Mouse (Mus musculus) brain, adult 2 months (tissue): ENCODE results near the gene Nfkbil1.

Experiments
- DNase-seq: peaks from one replicate; pipeline ENCODE4 v3.0.0; 2011; ENCODE audit warnings: low read depth, low spot score

Nfkbil1 gene

GRCm38 (mm10) chr17:35204494-35205379 is 30.9 kb downstream of the Nfkbil1 start, which contains the start of gene Lta:
TSS of gene Lta (minus strand) at chr17:35205351.
- no peak for DNase-seq

DNA sequence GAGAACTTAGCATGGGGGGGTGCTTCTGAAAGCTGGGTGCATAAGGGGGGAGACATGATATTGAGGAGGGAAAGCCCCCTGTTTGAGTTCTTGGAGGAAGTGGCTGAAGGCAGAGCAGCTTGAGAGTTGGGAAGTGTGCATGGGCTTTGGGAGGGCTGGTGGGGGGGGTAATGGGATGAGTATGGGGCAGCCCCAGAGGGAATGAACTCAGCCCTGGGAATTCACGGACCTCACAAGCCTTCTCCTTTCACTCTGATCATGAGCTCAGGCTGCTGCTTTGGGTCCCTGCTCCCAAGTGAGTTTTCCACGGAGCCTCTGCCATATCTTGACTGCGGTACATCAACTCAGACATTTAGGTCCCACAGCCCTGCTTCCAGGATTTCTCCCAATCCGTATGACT is 33.1 kb downstream of the Nfkbil1 start:
- DNase-seq: no peak

DNA sequence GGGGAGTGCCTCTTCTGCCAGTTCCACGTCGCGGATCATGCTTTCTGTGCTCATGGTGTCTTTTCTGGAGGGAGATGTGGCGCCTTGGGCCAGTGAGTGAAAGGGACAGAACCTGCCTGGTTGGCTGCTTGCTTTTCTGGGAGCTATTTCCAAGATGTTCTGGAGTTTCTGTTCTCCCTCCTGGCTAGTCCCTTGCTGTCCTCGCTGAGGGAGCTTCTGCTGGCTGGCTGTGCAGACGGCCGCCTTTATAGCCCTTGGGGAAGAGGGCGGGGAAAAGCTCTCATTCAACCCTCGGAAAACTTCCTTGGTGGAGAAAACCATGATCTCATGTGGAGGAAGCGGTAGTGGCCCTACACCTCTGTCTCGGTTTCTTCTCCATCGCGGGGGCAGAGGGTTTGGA is 33.8 kb downstream of the Nfkbil1 start, which contains the start of gene Tnf:
TSS of gene Tnf (minus strand) at position 221 of the 400 bp plus-strand sequence.
- DNase-seq: no peak

GRCm38 (mm10) chr17:35201128-35201527 is 34.5 kb downstream of the Nfkbil1 start:
- DNase-seq: no peak

DNA sequence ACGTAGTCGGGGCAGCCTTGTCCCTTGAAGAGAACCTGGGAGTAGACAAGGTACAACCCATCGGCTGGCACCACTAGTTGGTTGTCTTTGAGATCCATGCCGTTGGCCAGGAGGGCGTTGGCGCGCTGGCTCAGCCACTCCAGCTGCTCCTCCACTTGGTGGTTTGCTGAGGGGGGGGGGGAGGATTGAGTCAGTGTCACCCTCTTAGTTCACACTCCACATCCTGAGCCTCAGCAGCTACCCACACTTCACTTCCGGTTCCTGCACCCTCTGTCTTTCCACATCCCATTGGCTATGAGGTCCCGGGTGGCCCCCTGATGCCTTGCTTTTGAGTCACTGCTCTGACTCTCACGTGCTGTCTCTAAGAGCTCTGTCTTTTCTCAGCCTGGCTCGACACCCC is 35.2 kb downstream of the Nfkbil1 start:
- DNase-seq: peak; percentile 42

DNA sequence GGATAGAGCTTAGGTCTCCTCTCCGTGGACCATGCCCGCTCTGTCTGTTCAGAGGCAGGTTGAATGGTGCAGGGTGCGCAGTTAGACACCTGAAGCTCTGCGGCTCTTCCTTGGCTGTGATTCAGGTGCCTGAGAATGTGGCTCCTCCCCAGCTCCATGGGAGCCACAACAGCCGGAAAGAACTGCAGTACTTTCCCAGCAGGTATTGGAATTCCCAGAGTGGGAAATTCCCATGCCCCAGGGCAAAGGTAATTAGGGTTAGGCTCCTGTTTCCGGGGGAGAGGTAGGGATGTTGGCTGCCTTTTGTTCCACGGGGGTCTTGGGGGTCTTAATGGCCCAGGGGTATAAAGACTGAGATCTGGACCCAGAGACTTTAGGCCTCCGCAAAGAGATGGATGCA is 36.6 kb downstream of the Nfkbil1 start:
- no peak for DNase-seq

GRCm38 (mm10) chr17:35198029-35198428 is 37.6 kb downstream of the Nfkbil1 start:
- DNase-seq: no peak

GRCm38 (mm10) chr17:35197126-35197525 is 38.5 kb downstream of the Nfkbil1 start:
- DNase-seq: no peak

DNA sequence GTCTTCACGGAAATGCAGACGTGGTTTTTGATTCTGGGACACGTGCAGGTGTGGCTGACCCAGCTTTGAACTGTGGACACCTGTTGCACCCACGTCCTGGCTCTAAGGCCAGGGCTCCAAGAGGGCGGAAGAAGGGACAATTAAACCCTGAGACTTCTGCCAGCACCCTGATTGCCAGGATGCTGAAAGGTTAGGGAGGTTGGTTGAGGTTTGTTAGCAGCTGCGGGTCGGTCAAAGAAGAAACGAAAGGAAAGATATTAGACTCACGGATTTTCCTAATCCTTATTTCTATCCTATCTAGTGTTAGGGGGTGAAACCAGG is 39.3 kb downstream of the Nfkbil1 start:
- DNase-seq: no peak

- peak; percentile 77 for DNase-seq
These were observed 39.8 kb downstream of the Nfkbil1 start for GRCm38 (mm10) chr17:35195631-35196320.

GRCm38 (mm10) chr17:35194844-35195630 is 40.6 kb downstream of the Nfkbil1 start:
- DNase-seq: no peak

GRCm38 (mm10) chr17:35193881-35194843 is 41.4 kb downstream of the Nfkbil1 start, which contains the start of gene Ltb:
TSS of gene Ltb (plus strand) at chr17:35194439.
- DNase-seq: no peak

DNA sequence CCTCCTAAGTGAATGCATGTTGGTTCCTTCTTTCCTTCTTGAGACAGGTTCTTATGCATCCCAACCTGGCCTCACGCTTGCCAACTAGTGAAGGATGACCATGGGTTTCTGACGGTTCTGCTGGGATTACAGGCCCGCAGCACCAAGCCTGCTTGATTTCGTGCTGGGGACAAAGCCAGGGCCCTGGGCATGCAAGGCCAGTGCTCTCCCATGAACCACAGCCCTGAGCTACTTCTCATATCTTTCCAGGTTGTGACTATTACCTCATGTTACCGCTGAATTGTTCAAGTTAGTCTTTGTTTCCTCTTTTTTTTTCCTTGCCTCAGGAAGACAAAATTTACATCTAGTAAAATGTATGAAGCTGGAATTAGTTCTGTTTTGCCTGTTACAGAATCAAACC is 42.7 kb downstream of the Nfkbil1 start:
- DNase-seq: no peak

DNA sequence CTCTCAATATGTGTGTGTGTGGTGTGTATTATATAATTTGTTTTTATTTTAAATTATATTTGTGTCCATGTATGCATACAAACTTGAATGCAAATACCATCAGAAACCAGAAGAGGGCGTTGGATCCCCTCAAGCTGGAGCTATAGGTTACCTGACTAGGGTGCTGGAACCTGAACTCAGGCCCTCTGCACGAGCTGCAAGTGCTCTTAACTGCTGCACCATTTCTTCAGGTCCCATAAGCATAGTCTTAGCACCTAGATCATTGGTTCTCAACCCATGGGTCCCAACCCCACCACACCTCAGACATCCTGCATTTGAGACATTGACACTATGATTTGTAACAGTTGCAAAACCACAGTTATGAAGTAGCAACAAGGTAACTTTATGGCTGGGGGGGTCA is 43.9 kb downstream of the Nfkbil1 start:
- no peak for DNase-seq

GRCm38 (mm10) chr17:35190096-35190495 is 45.5 kb downstream of the Nfkbil1 start:
- no peak for DNase-seq

DNA sequence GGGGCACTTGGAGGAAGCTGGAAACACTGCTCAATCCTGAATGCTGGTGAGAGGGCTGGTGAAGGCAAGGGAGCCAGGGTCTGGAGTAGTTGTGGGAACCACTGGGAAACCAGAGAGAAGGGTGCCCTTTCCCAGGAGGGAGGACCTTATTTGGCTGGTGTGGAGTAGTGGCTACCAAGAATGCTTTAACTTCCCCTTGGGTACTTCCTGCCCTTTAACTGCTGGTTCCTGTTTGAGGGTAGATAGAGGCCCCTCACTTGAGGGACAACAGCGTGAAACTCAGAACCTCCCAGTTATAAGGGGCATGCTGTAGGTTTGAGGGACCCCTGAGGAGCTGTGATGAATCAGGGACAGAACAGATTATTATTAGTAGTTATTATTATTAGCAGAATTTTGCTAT is 46.4 kb downstream of the Nfkbil1 start:
- no peak for DNase-seq

DNA sequence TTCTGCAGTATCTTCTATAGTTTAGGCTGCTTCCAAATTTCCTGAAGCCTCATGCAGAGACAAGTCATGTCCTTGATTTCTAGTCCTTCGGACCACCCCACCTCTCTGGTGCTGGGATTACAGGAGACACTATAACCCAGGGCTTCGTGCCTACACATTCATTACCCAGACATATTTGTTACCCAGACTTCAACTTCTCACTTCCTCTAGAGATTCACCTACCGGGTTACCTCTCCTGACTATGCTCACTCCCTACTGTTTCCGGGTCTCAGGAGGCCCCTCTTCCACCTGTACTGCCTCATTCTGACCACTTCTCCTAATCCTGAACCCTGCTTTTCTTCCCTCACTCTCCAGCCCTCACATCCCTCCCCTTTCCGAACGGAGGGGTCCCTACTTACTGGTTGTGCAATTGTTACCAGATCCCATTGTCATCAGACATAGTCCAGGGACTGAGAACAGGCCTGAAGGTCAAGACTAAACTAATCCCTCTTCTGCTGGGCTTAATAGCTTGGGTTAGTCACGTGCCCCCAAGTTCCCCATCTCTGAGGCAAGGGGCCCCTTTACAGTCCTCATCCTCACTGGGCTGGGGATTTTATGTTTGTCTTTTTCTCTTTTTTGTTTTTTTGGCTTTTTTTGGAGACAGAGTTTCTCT is 47.5 kb downstream of the Nfkbil1 start, which contains the start of gene Lst1:
TSS of gene Lst1 (minus strand) at position 481 of the 652 bp plus-strand sequence.
- DNase-seq: no peak

GRCm38 (mm10) chr17:35187345-35187744 is 48.2 kb downstream of the Nfkbil1 start:
- no peak for DNase-seq

DNA sequence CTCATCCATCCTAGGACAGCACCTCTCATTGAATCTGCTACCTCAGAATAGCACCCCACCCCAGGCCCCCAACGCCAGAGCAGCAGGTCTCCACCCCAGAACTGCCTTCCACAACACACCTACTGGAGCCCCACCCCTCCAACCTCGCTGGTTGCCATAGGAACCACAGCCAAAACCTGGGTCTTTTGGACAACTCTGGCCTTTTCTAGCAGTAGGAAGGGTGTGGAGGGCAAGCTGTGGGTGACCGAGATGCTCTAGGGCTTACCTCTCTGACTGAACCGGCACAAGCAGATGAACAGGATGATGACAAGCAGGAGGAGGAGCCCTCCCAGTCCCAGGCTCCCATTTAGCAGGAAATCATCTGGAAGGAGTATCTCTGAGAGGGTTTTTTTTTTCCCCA is 48.9 kb downstream of the Nfkbil1 start:
- peak; percentile 35 for DNase-seq
